Mouse (Mus musculus): Measurements from ENCODE around the gene Gm17268. TPM values are rescaled to one million over a fixed set of nuclear protein-coding genes. Genes with fewer than 3 reads are reported as not detected.

Gene Gm17268
- polyA plus RNA-seq, 1 experiment from 2014 or later: not detected

DNA sequence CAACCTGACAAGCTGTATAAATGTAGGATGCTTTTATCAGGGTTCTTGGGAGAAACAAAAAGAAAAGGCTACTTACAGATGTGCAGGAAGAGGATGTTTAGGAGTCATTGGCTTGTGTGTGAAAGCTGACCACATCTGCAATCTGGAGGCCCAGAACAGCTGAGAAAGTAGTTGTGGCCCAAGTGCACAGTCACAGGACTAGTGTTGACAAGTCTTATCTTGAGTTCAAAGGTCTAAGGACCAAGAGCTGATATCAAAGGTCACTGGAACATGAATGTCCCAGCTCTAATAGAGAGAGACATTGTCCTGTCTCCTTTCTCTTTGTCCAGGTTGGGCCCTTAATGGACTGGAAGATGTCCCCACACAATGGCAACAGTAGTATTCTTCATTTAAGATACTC is 18.6 kb downstream of the Gm17268 start:
- no peak overlapping the region for H3K27ac ChIP-seq (ENCODE audit: low read depth, low read length)
- no peaks in the 10 kb centered on the region for H3K4me1 ChIP-seq (replicated peaks; ENCODE audit: control insufficient read depth, insufficient read depth, low read length)
- H3K4me2 ChIP-seq (replicated peaks; ENCODE audit: low read depth, low read length): no peak overlapping the region
- no peaks in the 10 kb centered on the region for H3K9me3 ChIP-seq (ENCODE audit: control insufficient read depth, low read length)
- DNase-seq (ENCODE audit: low spot score): no peak
- no peak overlapping the region for H3K9ac ChIP-seq (ENCODE audit: low read depth, low read length)
- no peaks in the 10 kb centered on the region for H3K27me3 ChIP-seq (ENCODE audit: control insufficient read depth, insufficient read depth, low read length)
- H3K36me3 ChIP-seq (ENCODE audit: control insufficient read depth, insufficient read depth, low read length): no peaks in the 10 kb centered on the region
- H3K4me3 ChIP-seq (ENCODE audit: low read depth, low read length): no peak overlapping the region
- ATAC-seq (ENCODE audit: low FRiP score): no peak

DNA sequence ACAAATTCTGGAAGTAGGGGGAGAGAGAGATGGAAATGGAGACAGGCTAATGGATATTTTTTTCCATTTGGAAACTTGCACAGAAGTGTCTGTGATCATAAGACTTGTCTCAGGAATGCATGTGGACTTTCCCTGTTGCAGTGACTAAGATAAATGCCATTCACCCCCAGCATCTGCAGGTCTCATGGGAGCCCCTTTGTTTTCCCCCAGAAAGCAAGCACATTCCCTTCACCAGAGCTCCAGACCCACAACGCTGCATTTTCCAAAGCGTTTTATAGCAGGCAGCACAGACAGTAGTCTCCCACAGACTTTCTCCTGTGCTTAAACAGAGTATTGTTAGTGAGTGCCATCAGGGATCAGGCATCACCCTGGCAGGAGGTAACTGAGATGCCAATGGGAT is 19.0 kb downstream of the Gm17268 start:
- H3K9me3 ChIP-seq (ENCODE audit: control insufficient read depth, low read length): no peaks in the 10 kb centered on the region
- H3K27ac ChIP-seq (ENCODE audit: low read depth, low read length): no peak overlapping the region
- ATAC-seq (ENCODE audit: low FRiP score) (no peak), DNase-seq (ENCODE audit: low spot score) (no peak)
- no peak overlapping the region for H3K4me3 ChIP-seq (ENCODE audit: low read depth, low read length)
- no peaks in the 10 kb centered on the region for H3K4me1 ChIP-seq (replicated peaks; ENCODE audit: control insufficient read depth, insufficient read depth, low read length)
- no peaks in the 10 kb centered on the region for H3K27me3 ChIP-seq (ENCODE audit: control insufficient read depth, insufficient read depth, low read length)
- H3K36me3 ChIP-seq (ENCODE audit: control insufficient read depth, insufficient read depth, low read length): no peaks in the 10 kb centered on the region
- no peak overlapping the region for H3K9ac ChIP-seq (ENCODE audit: low read depth, low read length)
- H3K4me2 ChIP-seq (replicated peaks; ENCODE audit: low read depth, low read length): no peak overlapping the region
- 38% methylated on average over 2 of the region's 2 CpGs for WGBS

DNA sequence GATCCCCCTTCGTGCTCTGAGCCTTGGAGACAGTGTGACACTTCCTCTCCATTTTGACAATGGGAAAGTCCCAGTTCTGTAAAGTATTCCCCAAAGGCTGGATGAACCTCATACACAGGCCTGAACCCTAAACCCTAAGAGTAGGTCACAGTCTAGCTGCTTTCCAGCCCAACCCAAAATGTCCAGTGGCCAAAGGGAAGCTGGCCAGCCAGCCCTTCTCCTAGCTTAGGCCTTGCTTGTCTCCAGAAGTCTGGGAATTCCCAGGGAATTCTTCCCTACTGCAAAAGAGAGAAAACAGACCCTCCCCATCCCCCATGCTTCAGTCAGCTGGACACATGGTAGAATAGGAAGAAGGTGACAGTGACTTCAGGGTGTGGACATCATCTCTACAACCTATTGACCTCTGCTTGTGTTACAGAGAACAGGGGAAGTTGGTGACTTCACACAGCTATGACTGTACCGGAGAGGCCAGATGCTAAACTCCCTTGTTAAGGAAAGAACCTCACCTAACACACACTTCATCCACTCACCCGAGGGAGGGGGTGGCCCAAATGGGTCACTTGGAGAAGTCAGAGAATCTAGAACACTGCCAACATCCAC is 22.1 kb downstream of the Gm17268 start:
- 86% methylated on average over 3 of the region's 3 CpGs for WGBS
- Histone ChIP-seq H3K27me3 (ENCODE audit: control insufficient read depth, insufficient read depth, low read length) (no peaks in the 10 kb centered on the region), H3K4me3 (ENCODE audit: low read depth, low read length) (no peak overlapping the region), H3K4me2 (replicated peaks; ENCODE audit: low read depth, low read length) (no peak overlapping the region), H3K4me1 (replicated peaks; ENCODE audit: control insufficient read depth, insufficient read depth, low read length) (no peaks in the 10 kb centered on the region), H3K27ac (ENCODE audit: low read depth, low read length) (no peak overlapping the region), H3K9ac (ENCODE audit: low read depth, low read length) (no peak overlapping the region), H3K9me3 (ENCODE audit: control insufficient read depth, low read length) (no peaks in the 10 kb centered on the region), H3K36me3 (ENCODE audit: control insufficient read depth, insufficient read depth, low read length) (no peaks in the 10 kb centered on the region)
- ATAC-seq (ENCODE audit: low FRiP score): no peak
- DNase-seq (ENCODE audit: low spot score): no peak

DNA sequence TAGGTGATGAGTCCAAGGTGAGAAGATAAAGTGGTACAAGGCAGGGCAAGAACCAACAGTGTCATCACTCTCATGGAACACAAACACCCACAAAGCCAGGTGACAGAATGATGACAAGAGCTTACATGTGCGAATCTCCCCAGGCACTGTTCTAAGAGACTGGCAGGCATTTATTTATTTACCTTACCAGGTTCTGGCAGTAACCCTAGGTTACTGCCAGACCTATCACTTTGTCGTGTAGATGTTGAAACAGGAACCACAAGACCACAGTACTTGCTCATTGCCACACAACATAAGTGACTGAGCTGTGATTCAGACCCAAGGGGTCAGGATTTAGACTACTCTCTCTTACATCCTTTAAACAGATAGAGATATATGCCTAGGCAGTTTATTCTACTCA is 23.3 kb downstream of the Gm17268 start:
- Histone ChIP-seq H3K9ac (ENCODE audit: low read depth, low read length) (no peak overlapping the region), H3K27ac (ENCODE audit: low read depth, low read length) (no peak overlapping the region), H3K36me3 (ENCODE audit: control insufficient read depth, insufficient read depth, low read length) (no peaks in the 10 kb centered on the region), H3K4me2 (replicated peaks; ENCODE audit: low read depth, low read length) (no peak overlapping the region), H3K27me3 (ENCODE audit: control insufficient read depth, insufficient read depth, low read length) (no peaks in the 10 kb centered on the region), H3K9me3 (ENCODE audit: control insufficient read depth, low read length) (no peaks in the 10 kb centered on the region), H3K4me1 (replicated peaks; ENCODE audit: control insufficient read depth, insufficient read depth, low read length) (no peaks in the 10 kb centered on the region), H3K4me3 (ENCODE audit: low read depth, low read length) (no peak overlapping the region)
- DNase-seq (ENCODE audit: low spot score): no peak
- no peak for ATAC-seq (ENCODE audit: low FRiP score)
- 72% methylated on average over 2 of the region's 2 CpGs for WGBS

DNA sequence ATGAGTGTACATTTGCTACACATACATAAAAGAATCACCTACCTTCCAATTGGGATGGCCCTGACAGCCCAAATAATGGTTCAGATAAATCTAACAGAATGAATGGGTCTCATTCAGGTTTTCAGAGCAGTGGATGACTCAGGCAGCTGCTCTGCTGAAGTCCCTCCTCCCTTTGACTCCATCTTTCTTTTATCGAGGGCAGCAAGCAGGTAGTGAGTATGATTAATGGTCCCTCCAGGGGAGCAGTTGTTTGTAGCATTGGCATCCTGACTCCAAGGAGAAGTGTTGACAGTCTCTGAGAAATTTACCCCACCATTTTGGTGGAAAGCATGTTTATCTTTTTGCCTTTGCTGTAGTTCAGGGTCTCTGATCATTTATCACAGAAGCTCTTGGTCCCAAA is 24.6 kb downstream of the Gm17268 start:
- H3K4me2 ChIP-seq (replicated peaks; ENCODE audit: low read depth, low read length): no peak overlapping the region
- no peak overlapping the region for H3K9ac ChIP-seq (ENCODE audit: low read depth, low read length)
- no peak overlapping the region for H3K27ac ChIP-seq (ENCODE audit: low read depth, low read length)
- no peaks in the 10 kb centered on the region for H3K27me3 ChIP-seq (ENCODE audit: control insufficient read depth, insufficient read depth, low read length)
- H3K9me3 ChIP-seq (ENCODE audit: control insufficient read depth, low read length): no peaks in the 10 kb centered on the region
- no peak for ATAC-seq (ENCODE audit: low FRiP score)
- no peak for DNase-seq (ENCODE audit: low spot score)
- no peaks in the 10 kb centered on the region for H3K36me3 ChIP-seq (ENCODE audit: control insufficient read depth, insufficient read depth, low read length)
- H3K4me3 ChIP-seq (ENCODE audit: low read depth, low read length): no peak overlapping the region
- no peaks in the 10 kb centered on the region for H3K4me1 ChIP-seq (replicated peaks; ENCODE audit: control insufficient read depth, insufficient read depth, low read length)
- 12% methylated on average over 1 of the region's 1 CpGs for WGBS

DNA sequence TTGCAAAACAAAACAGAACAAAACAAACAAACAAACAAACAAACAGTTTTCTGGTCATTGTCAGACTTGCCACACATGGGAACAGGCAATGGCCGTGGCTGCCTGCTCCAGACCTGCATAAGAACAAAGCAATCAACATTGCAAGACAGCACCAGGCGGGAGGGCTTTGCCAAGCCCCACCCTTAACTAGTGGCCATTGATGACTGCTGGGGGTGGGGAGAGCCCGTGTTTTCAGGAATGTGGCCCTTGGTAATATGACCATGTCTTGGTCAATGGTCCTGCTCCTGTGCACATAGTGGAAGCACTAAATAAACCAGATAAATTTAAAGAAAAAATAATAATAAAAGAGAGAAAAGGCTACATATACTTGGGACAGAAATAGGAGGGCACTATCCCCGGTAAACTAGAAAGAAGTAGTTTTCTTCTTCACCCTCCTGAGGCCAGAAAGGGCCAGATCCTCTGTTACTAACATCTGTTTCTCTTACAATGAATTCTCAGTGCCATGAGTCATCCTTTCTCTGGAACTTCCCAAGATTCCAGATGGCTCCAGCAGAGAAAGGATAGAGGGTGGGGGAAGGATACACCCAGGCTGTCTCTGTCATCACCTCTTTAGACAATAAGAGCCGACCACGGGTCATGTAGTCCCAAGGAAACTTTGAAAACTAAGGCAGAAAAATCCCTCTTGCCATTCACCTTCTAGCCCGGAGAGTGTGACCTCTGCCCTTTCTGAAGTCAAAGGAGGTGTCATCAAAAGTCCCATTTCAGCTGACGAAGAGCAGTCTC is 26.8 kb downstream of the Gm17268 start:
- H3K27me3 ChIP-seq (ENCODE audit: control insufficient read depth, insufficient read depth, low read length): no peaks in the 10 kb centered on the region
- no peak for ATAC-seq (ENCODE audit: low FRiP score)
- no peak overlapping the region for H3K4me3 ChIP-seq (ENCODE audit: low read depth, low read length)
- no peak for DNase-seq (ENCODE audit: low spot score)
- 53% methylated on average over 8 of the region's 8 CpGs for WGBS
- no peaks in the 10 kb centered on the region for H3K4me1 ChIP-seq (replicated peaks; ENCODE audit: control insufficient read depth, insufficient read depth, low read length)
- no peaks in the 10 kb centered on the region for H3K9me3 ChIP-seq (ENCODE audit: control insufficient read depth, low read length)
- H3K36me3 ChIP-seq (ENCODE audit: control insufficient read depth, insufficient read depth, low read length): no peaks in the 10 kb centered on the region
- H3K27ac ChIP-seq (ENCODE audit: low read depth, low read length): no peak overlapping the region
- H3K4me2 ChIP-seq (replicated peaks; ENCODE audit: low read depth, low read length): no peak overlapping the region
- no peak overlapping the region for H3K9ac ChIP-seq (ENCODE audit: low read depth, low read length)

DNA sequence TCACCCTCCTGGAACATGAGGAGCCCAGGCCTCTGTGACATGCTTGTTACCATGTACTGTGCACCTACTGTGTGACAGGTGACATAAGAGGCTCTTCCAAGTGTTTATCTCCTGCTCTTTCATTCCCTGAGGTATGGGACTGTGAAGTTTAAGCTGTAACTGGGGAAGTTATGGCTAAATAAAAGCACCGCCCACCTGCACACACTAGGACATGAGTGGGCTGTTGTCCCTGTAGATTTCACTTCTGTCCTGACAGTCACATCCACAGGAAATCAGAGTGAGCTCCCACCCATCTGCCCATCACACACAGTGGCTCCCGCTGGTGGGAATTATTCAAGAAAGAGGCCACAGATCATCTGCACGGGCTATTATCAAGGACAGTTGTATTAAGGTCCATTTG is 28.2 kb downstream of the Gm17268 start:
- no peaks in the 10 kb centered on the region for H3K36me3 ChIP-seq (ENCODE audit: control insufficient read depth, insufficient read depth, low read length)
- H3K4me1 ChIP-seq (replicated peaks; ENCODE audit: control insufficient read depth, insufficient read depth, low read length): no peaks in the 10 kb centered on the region
- no peak overlapping the region for H3K4me3 ChIP-seq (ENCODE audit: low read depth, low read length)
- no peak overlapping the region for H3K4me2 ChIP-seq (replicated peaks; ENCODE audit: low read depth, low read length)
- H3K27ac ChIP-seq (ENCODE audit: low read depth, low read length): no peak overlapping the region
- ATAC-seq (ENCODE audit: low FRiP score) (no peak), DNase-seq (ENCODE audit: low spot score) (no peak)
- no peaks in the 10 kb centered on the region for H3K9me3 ChIP-seq (ENCODE audit: control insufficient read depth, low read length)
- no peak overlapping the region for H3K9ac ChIP-seq (ENCODE audit: low read depth, low read length)
- no peaks in the 10 kb centered on the region for H3K27me3 ChIP-seq (ENCODE audit: control insufficient read depth, insufficient read depth, low read length)
- 91% methylated on average over 3 of the region's 3 CpGs for WGBS

DNA sequence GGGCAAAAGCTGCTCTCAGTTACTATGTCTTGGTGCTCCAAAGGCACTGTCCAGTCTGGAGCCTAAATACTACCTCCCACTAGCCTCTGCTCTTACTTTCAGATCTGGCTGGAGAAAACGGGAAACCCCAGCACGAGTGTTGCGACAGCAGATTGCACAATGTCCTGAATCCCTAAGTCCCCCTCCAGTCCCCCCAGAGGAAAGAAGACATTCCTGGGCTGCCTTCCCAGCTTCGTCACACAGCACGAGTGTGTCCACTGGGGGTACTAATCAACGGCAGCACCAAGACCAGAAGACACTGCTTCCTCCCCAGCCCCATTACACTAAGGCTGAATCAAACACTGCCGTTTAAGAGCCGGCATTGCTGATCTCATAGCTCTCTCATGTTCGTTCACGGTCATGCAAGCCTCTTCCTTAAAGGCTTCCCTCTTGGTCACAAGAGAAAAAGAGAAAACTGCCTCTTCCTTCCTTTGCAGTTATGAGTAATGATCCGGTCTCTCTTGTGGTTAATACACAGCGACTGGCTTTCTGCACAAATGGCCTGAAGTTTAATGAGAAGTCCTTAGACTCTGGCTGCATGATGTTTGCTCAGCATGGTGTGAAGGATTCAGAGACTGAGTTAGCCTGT is 31.5 kb downstream of the Gm17268 start:
- 68% methylated on average over 12 of the region's 12 CpGs for WGBS
- no peak for DNase-seq (ENCODE audit: low spot score)

DNA sequence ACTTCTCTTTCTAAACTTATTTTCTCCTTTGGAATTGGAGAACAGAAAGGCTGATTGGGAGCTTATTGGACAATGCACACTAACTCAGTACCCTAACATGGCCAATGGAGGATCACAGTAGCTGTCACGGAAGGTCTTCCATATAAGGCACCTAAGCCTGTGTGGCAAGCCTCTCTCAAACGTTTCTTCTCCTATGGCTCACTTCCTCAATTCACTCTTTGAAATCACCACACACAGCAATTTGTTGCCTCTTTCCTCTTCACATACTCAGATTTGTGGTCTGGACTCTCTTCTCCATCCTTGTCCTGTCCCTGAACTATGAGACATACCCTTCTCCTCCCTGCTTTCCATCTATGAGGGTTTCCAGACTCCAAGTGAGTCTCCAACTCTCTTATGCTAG is 33.6 kb downstream of the Gm17268 start:
- WGBS: 81% methylated on average over 2 of the region's 2 CpGs
- no peaks in the 10 kb centered on the region for H3K27me3 ChIP-seq (ENCODE audit: control insufficient read depth, insufficient read depth, low read length)
- no peak overlapping the region for H3K4me3 ChIP-seq (ENCODE audit: low read depth, low read length)
- ATAC-seq (ENCODE audit: low FRiP score): no peak
- no peak overlapping the region for H3K9ac ChIP-seq (ENCODE audit: low read depth, low read length)
- DNase-seq (ENCODE audit: low spot score): no peak
- H3K9me3 ChIP-seq (ENCODE audit: control insufficient read depth, low read length): no peaks in the 10 kb centered on the region
- H3K4me1 ChIP-seq (replicated peaks; ENCODE audit: control insufficient read depth, insufficient read depth, low read length): no peaks in the 10 kb centered on the region
- H3K27ac ChIP-seq (ENCODE audit: low read depth, low read length): no peak overlapping the region
- H3K4me2 ChIP-seq (replicated peaks; ENCODE audit: low read depth, low read length): no peak overlapping the region
- no peaks in the 10 kb centered on the region for H3K36me3 ChIP-seq (ENCODE audit: control insufficient read depth, insufficient read depth, low read length)

More for the DNA sequence above, 31.5 kb downstream of the Gm17268 start:
- no peak for ATAC-seq (ENCODE audit: low FRiP score)
- no peak overlapping the region for H3K9ac ChIP-seq (ENCODE audit: low read depth, low read length)
- no peak overlapping the region for H3K27ac ChIP-seq (ENCODE audit: low read depth, low read length)
- no peaks in the 10 kb centered on the region for H3K27me3 ChIP-seq (ENCODE audit: control insufficient read depth, insufficient read depth, low read length)
- no peaks in the 10 kb centered on the region for H3K36me3 ChIP-seq (ENCODE audit: control insufficient read depth, insufficient read depth, low read length)
- H3K4me2 ChIP-seq (replicated peaks; ENCODE audit: low read depth, low read length): no peak overlapping the region
- no peak overlapping the region for H3K4me3 ChIP-seq (ENCODE audit: low read depth, low read length)
- H3K4me1 ChIP-seq (replicated peaks; ENCODE audit: control insufficient read depth, insufficient read depth, low read length): no peaks in the 10 kb centered on the region
- no peaks in the 10 kb centered on the region for H3K9me3 ChIP-seq (ENCODE audit: control insufficient read depth, low read length)
